Mouse (Mus musculus): ENCODE data around the gene Zmat5. TPM values are rescaled to one million over a fixed set of nuclear protein-coding genes. Genes with fewer than 3 reads are reported as not detected.

Zmat5 gene
- polyA plus RNA-seq, 1 experiment from 2014 or later: 51.5 TPM

Other genes starting within 250 kb of the Zmat5 start
- gene Mtmr3, start 109.8 kb upstream of the Zmat5 start, polyA plus RNA-seq (2015; fragmentation: Nextera tagmentation; extraction: Ambion mirVana): 21.2 and 24.3 TPM in 2 replicates
- not detected in 2 replicates for gene Gm11032, start 84.6 kb upstream of the Zmat5 start, polyA plus RNA-seq (2015; fragmentation: Nextera tagmentation; extraction: Ambion mirVana)
- gene Ascc2, start 66.9 kb upstream of the Zmat5 start, polyA plus RNA-seq (2015; fragmentation: Nextera tagmentation; extraction: Ambion mirVana): 21.1 and 22.0 TPM in 2 replicates
- gene Uqcr10, start 336 bp upstream of the Zmat5 start, polyA plus RNA-seq (2015; fragmentation: Nextera tagmentation; extraction: Ambion mirVana): 1,930 and 1,976 TPM in 2 replicates
- gene Cabp7, start 42.1 kb downstream of the Zmat5 start, polyA plus RNA-seq (2015; fragmentation: Nextera tagmentation; extraction: Ambion mirVana): 0.10 and 0.14 TPM in 2 replicates
- 42.8 and 44.8 TPM in 2 replicates for gene Nf2, start 144.9 kb downstream of the Zmat5 start, polyA plus RNA-seq (2015; fragmentation: Nextera tagmentation; extraction: Ambion mirVana)
- 22.3 and 23.2 TPM in 2 replicates for gene Nipsnap1, start 169.3 kb downstream of the Zmat5 start, polyA plus RNA-seq (2015; fragmentation: Nextera tagmentation; extraction: Ambion mirVana)
- gene Thoc5, start 190.6 kb downstream of the Zmat5 start, polyA plus RNA-seq (2015; fragmentation: Nextera tagmentation; extraction: Ambion mirVana): 23.4 and 25.9 TPM in 2 replicates
- gene Nefh, start 243.4 kb downstream of the Zmat5 start, polyA plus RNA-seq (2015; fragmentation: Nextera tagmentation; extraction: Ambion mirVana): 0.42 and 0.60 TPM in 2 replicates

Measured in heart, embryonic 16.5 days (tissue).